Mouse (Mus musculus) E14TG2a.4 (cell line): ENCODE data around the gene Ift81.

Experiments used
- CTCF ChIP-seq: conservative IDR thresholded peaks from 2 replicates; pipeline ENCODE4 v1.5.1; 2014; ENCODE audit warnings: low read length
- NANOG ChIP-seq: IDR thresholded peaks from 2 replicates; pipeline ENCODE4 v1.6.1; 2014; ENCODE audit warnings: borderline replicate concordance, low read length, mixed read lengths
- POU5F1 ChIP-seq: IDR thresholded peaks from 2 replicates; pipeline ENCODE4 v1.6.1; 2014; ENCODE audit warnings: low read length, borderline replicate concordance

DNA sequence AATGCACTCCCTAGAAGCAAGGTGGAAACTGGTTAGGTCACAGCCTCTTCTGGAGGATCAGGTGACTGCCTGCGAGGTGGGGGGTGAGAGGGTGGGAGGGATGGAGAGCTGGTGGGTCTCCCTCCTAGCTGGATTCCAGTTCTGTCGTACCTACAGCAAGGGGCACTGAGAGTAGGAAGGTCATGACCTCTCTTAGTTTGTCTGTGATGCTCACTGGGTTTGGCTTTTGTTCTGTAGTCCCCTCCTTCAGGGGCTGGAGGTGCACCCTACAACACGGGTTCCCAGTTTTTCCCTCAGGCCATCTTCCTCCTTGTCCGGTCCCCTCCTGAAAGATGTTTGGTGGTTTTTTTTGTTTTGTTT is 110.6 kb downstream of the Ift81 start:
- TF ChIP-seq CTCF (no peak), POU5F1 (no peak), NANOG (no peak)
